Mouse (Mus musculus) ES-E14 (cell line): ENCODE measurements around the gene Tnnc1. TPM values are rescaled to one million over a fixed set of nuclear protein-coding genes. Genes with fewer than 3 reads are reported as not detected.

ENCODE experiments used
- DNase-seq: peaks from one replicate; pipeline ENCODE4 v3.0.0-alpha.2; 2013; ENCODE audit warnings: low read depth, low spot score
- H3K27ac ChIP-seq: 2 replicates; pipeline ENCODE4 v1.5.1; 2012; ENCODE audit warnings: low read depth, mild to moderate bottlenecking, low read length, moderate library complexity, mixed read lengths; ENCODE audit not compliant: poor library complexity, insufficient read depth, severe bottlenecking
- H3K36me3 ChIP-seq: 2 replicates; pipeline ENCODE4 v1.6.1; 2012; ENCODE audit warnings: mild to moderate bottlenecking, low read length, moderate library complexity, mixed read lengths; ENCODE audit not compliant: control insufficient read depth, poor library complexity, insufficient read depth, severe bottlenecking
- H3K4me1 ChIP-seq, 2 experiments: fragments of 150-350 bp in 1 of 2; sonication (generic) in 1 of 2; 2 replicates each; pipeline ENCODE4 v1.6.1; 2012; ENCODE audit warnings: low read length in 2 of 2, mild to moderate bottlenecking in 1 of 2, mixed read lengths in 1 of 2; ENCODE audit not compliant: control insufficient read depth in 2 of 2, insufficient read depth in 2 of 2, poor library complexity in 1 of 2
- H3K4me3 ChIP-seq, 2 experiments: fragments of 150-350 bp in 1 of 2; sonication (generic) in 1 of 2; 2 replicates each; pipeline ENCODE4 v1.5.1; 2012; ENCODE audit warnings: low read length in 2 of 2, low read depth in 1 of 2, mild to moderate bottlenecking in 1 of 2, mixed read lengths in 1 of 2; ENCODE audit not compliant: insufficient read depth in 1 of 2, poor library complexity in 1 of 2, severe bottlenecking in 1 of 2
- H3K9ac ChIP-seq: 2 replicates; pipeline ENCODE4 v1.6.1; 2012; ENCODE audit warnings: low read depth, mild to moderate bottlenecking, low read length, mixed read lengths; ENCODE audit not compliant: poor library complexity, insufficient read depth, severe bottlenecking
- H3K9me3 ChIP-seq: fragments of 150-350 bp; sonication (generic); 2 replicates; pipeline ENCODE4 v1.6.1; 2012; ENCODE audit warnings: low read depth, mild to moderate bottlenecking, low read length; ENCODE audit not compliant: control insufficient read depth, insufficient read depth
- CHD2 ChIP-seq: IDR thresholded peaks from 2 replicates; pipeline ENCODE4 v1.6.1; 2014; ENCODE audit warnings: mild to moderate bottlenecking, low read depth, low read length, inconsistent platforms
- HCFC1 ChIP-seq: IDR thresholded peaks from 2 replicates; pipeline ENCODE4 v1.6.1; 2012; ENCODE audit warnings: low read length, inconsistent platforms, borderline replicate concordance; ENCODE audit not compliant: insufficient read depth
- MAFK ChIP-seq: IDR thresholded peaks from 2 replicates; pipeline ENCODE4 v1.6.1; 2014; ENCODE audit warnings: mild to moderate bottlenecking, low read depth, low read length, inconsistent platforms; ENCODE audit not compliant: insufficient read depth
- ZC3H11A ChIP-seq: IDR thresholded peaks from 2 replicates; pipeline ENCODE4 v1.6.1; 2012; ENCODE audit warnings: low read depth, mild to moderate bottlenecking, inconsistent platforms, low read length, borderline replicate concordance
- ZNF384 ChIP-seq: IDR thresholded peaks from 2 replicates; pipeline ENCODE4 v1.6.1; 2012; ENCODE audit warnings: low read depth, low read length, inconsistent platforms
- in situ Hi-C, 2 experiments: fragments of 600-800 bp; cut with MboI; formaldehyde crosslinking; loops; one replicate each; pipeline ENCODE4 v1.15.1; 2025; ENCODE audit warnings: low sequenced_read_pairs in 2 of 2, inconsistent platforms in 1 of 2; ENCODE audit not compliant: unreplicated experiment in 2 of 2
- total RNA-seq: library from RNA; depleted of rRNA; stranded (reverse); fragments of 300-350 nt; gene quantifications from 2 replicates; pipeline ENCODE4 v1.2.3, GENCODE M21; 2012

The Tnnc1 gene
- total RNA-seq, 1 experiment: 2.6 TPM

DNA sequence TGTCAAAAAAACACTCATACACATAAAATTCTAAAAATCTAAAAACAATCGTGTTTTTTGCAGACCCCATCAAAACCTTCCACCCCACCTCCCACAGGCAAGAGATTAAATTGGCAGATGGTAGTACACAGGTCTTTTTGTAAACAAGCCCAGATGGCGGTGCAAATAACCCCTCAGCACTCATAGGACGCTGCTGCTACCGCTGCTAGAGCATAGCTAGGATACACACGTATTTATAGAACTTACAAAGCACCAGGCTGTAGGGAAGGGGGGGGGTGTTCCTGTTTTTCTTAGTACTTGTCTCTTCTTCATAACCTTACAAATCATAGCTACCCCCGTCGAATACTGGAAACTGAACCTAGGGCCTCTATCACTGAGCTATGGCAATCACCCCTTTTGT, 14.3 kb upstream of the Tnnc1 start:
- DNase-seq: no peak
- Histone ChIP-seq H3K36me3 (peaks cover 53% of the 10 kb centered on the region), H3K4me3 (no peak overlapping the region), H3K9me3 (no peaks in the 10 kb centered on the region), H3K9ac (no peak overlapping the region), H3K4me1 (no peaks in the 10 kb centered on the region), H3K27ac (no peak overlapping the region)
- in situ Hi-C loops: no loop called here
- TF ChIP-seq ZNF384 (no peak), CHD2 (no peak), HCFC1 (no peak), MAFK (no peak), ZC3H11A (no peak)

DNA sequence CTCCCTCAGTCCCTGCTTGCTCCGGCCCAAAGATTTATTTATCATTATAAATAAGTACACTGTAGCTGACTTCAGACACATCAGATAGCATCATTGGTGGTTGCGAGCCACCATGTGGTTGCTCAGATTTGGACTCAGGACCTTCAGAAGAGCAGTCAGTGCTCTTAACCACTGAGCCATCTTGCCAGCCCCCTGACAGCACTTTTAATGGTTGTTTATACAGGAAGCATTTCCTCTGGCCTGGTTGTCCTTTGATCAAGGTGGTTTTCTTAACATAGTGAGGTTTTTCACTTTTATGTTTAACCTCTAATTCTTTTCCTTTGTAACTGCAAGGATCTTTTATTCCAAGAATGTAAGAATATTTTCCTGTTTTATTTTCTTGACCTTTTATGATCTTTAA, 13.7 kb upstream of the Tnnc1 start:
- in situ Hi-C loops: no loop called here
- H3K27ac ChIP-seq: no peak overlapping the region
- no peak for DNase-seq
- H3K9me3 ChIP-seq: no peaks in the 10 kb centered on the region
- no peaks in the 10 kb centered on the region for H3K4me1 ChIP-seq
- no peak overlapping the region for H3K9ac ChIP-seq
- no peak for TF ChIP-seq ZC3H11A
- no peak for TF ChIP-seq MAFK
- TF ChIP-seq ZNF384: no peak
- no peak for TF ChIP-seq HCFC1
- TF ChIP-seq CHD2: no peak
- H3K4me3 ChIP-seq: no peak overlapping the region
- peaks cover 50% of the 10 kb centered on the region for H3K36me3 ChIP-seq

- Histone ChIP-seq H3K27ac (no peak overlapping the region), H3K9me3 (no peaks in the 10 kb centered on the region), H3K9ac (no peak overlapping the region), H3K4me3 (no peak overlapping the region), H3K4me1 (no peaks in the 10 kb centered on the region), H3K36me3 (peaks cover 44% of the 10 kb centered on the region)
- DNase-seq: no peak
- in situ Hi-C loops: no loop called here
- TF ChIP-seq ZNF384: no peak
- no peak for TF ChIP-seq CHD2
- no peak for TF ChIP-seq HCFC1
- TF ChIP-seq ZC3H11A: no peak
Observed at GRCm38 (mm10) chr14:31194891-31195513, 13.1 kb upstream of the Tnnc1 start.

- H3K9ac ChIP-seq: no peak overlapping the region
- no peak for TF ChIP-seq ZNF384
- TF ChIP-seq CHD2: no peak
- no peak for TF ChIP-seq MAFK
- no peak for TF ChIP-seq HCFC1
- no peak for TF ChIP-seq ZC3H11A
- H3K4me1 ChIP-seq: no peaks in the 10 kb centered on the region
- no peak overlapping the region for H3K4me3 ChIP-seq
- H3K27ac ChIP-seq: no peak overlapping the region
- in situ Hi-C loops: no loop called here
- peaks cover 42% of the 10 kb centered on the region for H3K36me3 ChIP-seq
- H3K9me3 ChIP-seq: no peaks in the 10 kb centered on the region
- no peak for DNase-seq
Observed at GRCm38 (mm10) chr14:31195521-31195920, 12.6 kb upstream of the Tnnc1 start.

GRCm38 (mm10) chr14:31195968-31196367, 12.1 kb upstream of the Tnnc1 start:
- TF ChIP-seq HCFC1 (no peak), ZNF384 (no peak), CHD2 (no peak), MAFK (no peak), ZC3H11A (no peak)
- Histone ChIP-seq H3K27ac (no peak overlapping the region), H3K4me1 (no peaks in the 10 kb centered on the region), H3K4me3 (no peak overlapping the region), H3K36me3 (peaks cover 40% of the 10 kb centered on the region), H3K9me3 (no peaks in the 10 kb centered on the region), H3K9ac (no peak overlapping the region)
- DNase-seq: no peak
- in situ Hi-C loops: no loop called here
